Mouse (Mus musculus) kidney, adult 2 months (tissue): ENCODE results near the gene Lrp2.

ENCODE experiments used
- CTCF ChIP-seq: fragments of 200-500 bp; conservative IDR thresholded peaks from 2 replicates; pipeline ENCODE4 v1.5.1; 2011; ENCODE audit warnings: low read depth, mild to moderate bottlenecking, control low read depth, low read length, moderate library complexity, mixed read lengths; ENCODE audit not compliant: insufficient read depth, insufficient read length
- POLR2A ChIP-seq: fragments of 200-500 bp; IDR thresholded peaks from one replicate; pipeline ENCODE4 v1.6.1; 2011; ENCODE audit warnings: low read depth, low read length, control low read depth

DNA sequence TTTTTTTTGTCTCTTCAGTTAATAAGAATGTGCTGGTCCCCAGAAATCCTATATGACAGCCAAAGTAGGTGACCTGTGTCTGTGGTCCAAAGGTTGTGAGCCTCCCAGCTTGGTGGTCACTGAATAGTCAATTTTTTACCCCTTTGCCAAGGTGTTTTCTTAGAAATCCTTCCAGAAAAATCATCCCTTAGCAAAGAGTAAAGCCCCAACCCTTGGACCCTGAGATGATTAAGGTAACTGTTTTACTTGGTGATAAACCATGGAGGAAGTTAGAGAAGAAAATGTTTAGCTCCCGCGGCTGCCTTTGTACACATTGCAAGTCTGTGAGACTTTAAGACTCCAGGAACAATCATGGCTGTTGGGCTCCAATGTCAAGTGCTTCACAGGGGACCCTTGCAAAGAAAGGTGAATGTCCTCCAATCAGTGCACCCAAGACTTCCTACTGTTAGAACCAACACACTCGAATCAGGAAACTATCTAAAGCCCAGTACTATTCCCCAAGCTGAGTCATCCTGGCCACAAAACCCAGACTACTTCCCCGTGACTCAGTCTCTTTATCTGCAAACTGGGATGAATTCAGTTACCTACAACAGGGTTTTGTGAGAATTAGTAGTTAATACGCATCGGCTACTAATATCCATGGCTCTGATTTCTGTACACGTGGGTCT is 18.0 kb upstream of the Lrp2 start:
- no peak for TF ChIP-seq CTCF
- TF ChIP-seq POLR2A = no peak
